Mouse (Mus musculus): Measurements from ENCODE around the gene Lrrc49.

DNA sequence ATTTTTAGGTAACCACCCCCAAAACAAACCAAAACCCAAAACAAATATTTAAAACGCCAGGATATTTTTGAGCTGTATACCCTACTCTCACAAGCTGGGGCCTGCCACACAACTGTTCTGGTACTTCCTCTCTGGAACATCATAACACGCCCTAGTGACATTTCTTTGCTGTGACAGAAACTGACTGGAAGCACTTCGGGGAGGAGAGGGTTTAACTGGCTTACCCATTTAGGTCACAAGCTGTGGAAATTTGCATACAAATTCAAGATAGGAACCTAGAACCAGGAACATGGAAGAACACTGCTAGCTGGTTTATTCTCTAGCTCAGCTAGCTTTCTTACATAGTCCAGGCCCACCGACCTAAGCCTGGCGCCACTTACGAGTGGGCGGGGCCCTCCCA is 92.6 kb downstream of the Lrrc49 start:
- TF ChIP-seq CTCF (IDR thresholded peaks at IDR 0.05; ENCODE audit: extremely low read depth, insufficient read depth, low read length) (no peak), POLR2A (IDR thresholded peaks at IDR 0.05; ENCODE audit: extremely low read depth, insufficient read depth, low read length) (no peak)
